Mouse (Mus musculus) heart, embryonic 11.5 days (tissue): ENCODE data around the gene Mmp2. TPM values are rescaled to one million over a fixed set of nuclear protein-coding genes. Genes with fewer than 3 reads are reported as not detected.

Experiments
- ATAC-seq: fragments of 200-750 bp; cut with Nextera tagmentation; replicated peaks from 2 replicates; pipeline ENCODE4 v1.8.0; 2017; ENCODE audit warnings: moderate library complexity; ENCODE audit not compliant: insufficient number of reproducible peaks, low FRiP score, low TSS enrichment
- H3K27ac ChIP-seq: fragments of 300-500 bp; sonication (generic); 2 replicates; pipeline ENCODE4 v1.5.1; 2014; ENCODE audit warnings: mild to moderate bottlenecking, low read depth, low read length
- H3K27me3 ChIP-seq: fragments of 300-500 bp; sonication (generic); 2 replicates; pipeline ENCODE4 v1.6.1; 2014; ENCODE audit warnings: mild to moderate bottlenecking, low read length, mixed read lengths; ENCODE audit not compliant: control insufficient read depth, insufficient read depth
- H3K36me3 ChIP-seq: fragments of 300-500 bp; sonication (generic); 2 replicates; pipeline ENCODE4 v1.6.1; 2014; ENCODE audit warnings: mild to moderate bottlenecking, low read length, moderate library complexity, mixed read lengths; ENCODE audit not compliant: control insufficient read depth, insufficient read depth
- H3K4me1 ChIP-seq: fragments of 300-500 bp; sonication (generic); 2 replicates; pipeline ENCODE4 v1.6.1; 2014; ENCODE audit warnings: low read length; ENCODE audit not compliant: control insufficient read depth, insufficient read depth
- H3K4me2 ChIP-seq: fragments of 300-500 bp; sonication (generic); 2 replicates; pipeline ENCODE4 v1.6.1; 2014; ENCODE audit warnings: mild to moderate bottlenecking, moderate library complexity
- H3K4me3 ChIP-seq: fragments of 300-500 bp; sonication (generic); 2 replicates; pipeline ENCODE4 v1.5.1; 2014; ENCODE audit warnings: low read depth, low read length
- H3K9ac ChIP-seq: fragments of 300-500 bp; sonication (generic); 2 replicates; pipeline ENCODE4 v1.6.1; 2014; ENCODE audit warnings: mild to moderate bottlenecking, low read depth, low read length, moderate library complexity
- H3K9me3 ChIP-seq: fragments of 300-500 bp; sonication (generic); replicated peaks from 2 replicates; pipeline ENCODE4 v1.6.1; 2016; ENCODE audit warnings: low read length; ENCODE audit not compliant: control insufficient read depth
- WGBS: fragments of 180-500 bp; shearing (Covaris S2); extraction: QIAGEN DNeasy Blood & Tissue Kit; methylation state at CpG from one replicate; pipeline ENCODE4 v1.1.7; 2014; ENCODE audit not compliant: insufficient replicate concordance; 5-methylcytosine and 5-hydroxymethylcytosine counted together
- polyA plus RNA-seq: library from polyadenylated mRNA; unstranded; fragments of >200 nt; fragmentation: Nextera tagmentation; extraction: Ambion mirVana; gene quantifications from 2 replicates; pipeline ENCODE4 v1.2.1, GENCODE M21; 2014

Gene Mmp2
- polyA plus RNA-seq, 1 experiment from 2014 or later, result 107 TPM

DNA sequence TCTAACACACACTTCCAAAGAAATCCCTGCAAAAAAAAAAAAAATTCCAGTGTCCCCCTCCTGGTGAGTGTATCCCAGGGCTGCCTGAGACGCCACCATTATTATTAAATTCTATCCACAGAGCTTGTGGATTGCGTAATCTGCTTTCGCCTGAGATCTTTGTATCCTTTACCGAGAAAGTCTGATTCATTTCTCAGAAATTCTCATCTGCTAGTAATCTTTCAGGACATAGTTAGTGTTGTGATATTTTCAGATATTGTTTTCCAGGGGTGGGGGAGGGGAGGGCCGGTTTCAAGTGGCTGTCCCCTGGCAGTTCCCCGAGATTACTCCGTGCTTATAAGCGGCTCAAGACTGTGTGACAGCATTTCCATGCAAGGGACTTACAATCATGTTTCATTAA lies 25.9 kb upstream of the Mmp2 start:
- no peak overlapping the region for H3K9ac ChIP-seq
- H3K9me3 ChIP-seq, result peaks cover 3% of the 10 kb centered on the region; the same call in 1 of the 2 replicates
- H3K27me3 ChIP-seq, result no peaks in the 10 kb centered on the region
- no peaks in the 10 kb centered on the region for H3K4me1 ChIP-seq
- H3K4me2 ChIP-seq, result no peak overlapping the region
- no peak overlapping the region for H3K4me3 ChIP-seq
- WGBS, result 56% methylated on average over 8 of the region's 8 CpGs
- no peak for ATAC-seq
- no peaks in the 10 kb centered on the region for H3K36me3 ChIP-seq
- H3K27ac ChIP-seq, result no peak overlapping the region

DNA sequence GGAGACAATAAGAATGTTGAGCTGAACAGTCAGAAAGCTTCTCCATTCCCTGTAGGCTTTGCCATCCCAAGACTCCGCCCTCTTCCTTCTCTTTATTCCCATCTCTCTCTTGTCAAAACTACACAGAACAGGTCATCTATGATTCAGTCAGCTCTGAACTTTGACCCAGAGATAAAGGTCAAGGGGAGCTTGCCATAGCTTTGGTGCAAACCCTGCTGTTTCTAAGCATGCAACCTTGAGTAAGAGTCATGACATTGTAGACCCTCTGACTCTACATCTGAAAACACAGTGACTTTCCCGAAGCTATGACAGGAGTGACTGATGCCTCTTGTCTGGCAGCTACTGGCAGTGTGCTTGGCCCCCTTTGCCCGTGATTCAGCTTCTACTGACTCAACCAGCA lies 24.5 kb upstream of the Mmp2 start:
- Histone ChIP-seq H3K27ac (no peak overlapping the region), H3K27me3 (no peaks in the 10 kb centered on the region), H3K9me3 (peaks cover 3% of the 10 kb centered on the region; the same call in 1 of the 2 replicates), H3K4me1 (no peaks in the 10 kb centered on the region), H3K36me3 (no peaks in the 10 kb centered on the region), H3K4me2 (no peak overlapping the region), H3K4me3 (no peak overlapping the region), H3K9ac (no peak overlapping the region)
- WGBS, result 74% methylated on average over 3 of the region's 3 CpGs
- ATAC-seq, result no peak

DNA sequence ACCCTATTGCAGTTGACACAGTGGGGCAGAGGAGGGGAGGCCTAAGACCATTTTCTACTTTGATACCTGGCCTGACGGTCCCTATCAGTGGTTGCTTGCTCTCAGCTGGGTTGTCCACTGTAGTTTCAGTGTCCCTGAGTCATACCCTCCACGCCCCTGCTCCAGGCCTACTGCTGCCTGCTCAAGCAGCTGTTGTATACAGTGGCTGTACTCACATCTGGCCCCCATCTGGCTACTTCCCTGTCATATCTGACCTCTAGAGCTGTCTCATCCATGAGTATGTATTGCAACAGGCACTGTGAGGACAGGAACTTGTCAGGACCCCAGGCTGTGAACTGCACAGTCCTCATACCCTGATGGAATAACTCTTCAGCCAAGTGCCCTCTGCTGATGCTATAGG lies 14.3 kb upstream of the Mmp2 start:
- no peak overlapping the region for H3K27ac ChIP-seq
- WGBS, result 70% methylated on average over 2 of the region's 2 CpGs
- H3K27me3 ChIP-seq, result peaks cover 5% of the 10 kb centered on the region; the same call in 1 of the 2 replicates
- H3K9ac ChIP-seq, result no peak overlapping the region
- no peaks in the 10 kb centered on the region; the same call in 1 of the 2 replicates for H3K4me1 ChIP-seq
- H3K36me3 ChIP-seq, result no peaks in the 10 kb centered on the region
- ATAC-seq, result no peak
- H3K4me3 ChIP-seq, result no peak overlapping the region
- no peak overlapping the region for H3K4me2 ChIP-seq
- no peaks in the 10 kb centered on the region for H3K9me3 ChIP-seq

DNA sequence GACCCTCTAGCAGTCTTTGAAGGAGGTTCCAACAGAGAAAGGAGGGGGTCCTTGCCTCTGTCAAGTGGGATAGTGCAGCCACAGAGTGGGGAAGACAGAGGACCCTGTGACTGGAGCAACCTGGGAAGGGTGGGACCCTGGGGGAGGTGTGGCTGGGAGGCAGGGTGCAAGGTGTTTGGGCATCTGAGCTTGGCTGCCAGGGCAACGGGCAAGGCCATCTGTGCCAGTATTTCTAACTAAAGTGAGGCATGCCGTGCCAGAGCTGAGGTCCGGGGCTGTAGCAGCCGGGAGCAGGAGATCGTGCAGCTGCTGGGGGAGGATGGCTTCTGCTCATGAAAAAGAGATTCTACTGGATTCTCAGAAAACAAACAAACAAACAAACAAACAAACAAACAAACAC lies 11.4 kb upstream of the Mmp2 start:
- 0 out of 2 replicates have a peak, but pooled peaks have one; percentile 47 for ATAC-seq
- Histone ChIP-seq H3K36me3 (no peaks in the 10 kb centered on the region), H3K4me1 (no peaks in the 10 kb centered on the region; the same call in 1 of the 2 replicates), H3K9me3 (no peaks in the 10 kb centered on the region), H3K4me2 (no peak overlapping the region), H3K27me3 (peaks cover 5% of the 10 kb centered on the region; the same call in 1 of the 2 replicates), H3K9ac (no peak overlapping the region), H3K27ac (no peak overlapping the region), H3K4me3 (no peak overlapping the region)
- WGBS, result 78% methylated on average over 5 of the region's 5 CpGs

DNA sequence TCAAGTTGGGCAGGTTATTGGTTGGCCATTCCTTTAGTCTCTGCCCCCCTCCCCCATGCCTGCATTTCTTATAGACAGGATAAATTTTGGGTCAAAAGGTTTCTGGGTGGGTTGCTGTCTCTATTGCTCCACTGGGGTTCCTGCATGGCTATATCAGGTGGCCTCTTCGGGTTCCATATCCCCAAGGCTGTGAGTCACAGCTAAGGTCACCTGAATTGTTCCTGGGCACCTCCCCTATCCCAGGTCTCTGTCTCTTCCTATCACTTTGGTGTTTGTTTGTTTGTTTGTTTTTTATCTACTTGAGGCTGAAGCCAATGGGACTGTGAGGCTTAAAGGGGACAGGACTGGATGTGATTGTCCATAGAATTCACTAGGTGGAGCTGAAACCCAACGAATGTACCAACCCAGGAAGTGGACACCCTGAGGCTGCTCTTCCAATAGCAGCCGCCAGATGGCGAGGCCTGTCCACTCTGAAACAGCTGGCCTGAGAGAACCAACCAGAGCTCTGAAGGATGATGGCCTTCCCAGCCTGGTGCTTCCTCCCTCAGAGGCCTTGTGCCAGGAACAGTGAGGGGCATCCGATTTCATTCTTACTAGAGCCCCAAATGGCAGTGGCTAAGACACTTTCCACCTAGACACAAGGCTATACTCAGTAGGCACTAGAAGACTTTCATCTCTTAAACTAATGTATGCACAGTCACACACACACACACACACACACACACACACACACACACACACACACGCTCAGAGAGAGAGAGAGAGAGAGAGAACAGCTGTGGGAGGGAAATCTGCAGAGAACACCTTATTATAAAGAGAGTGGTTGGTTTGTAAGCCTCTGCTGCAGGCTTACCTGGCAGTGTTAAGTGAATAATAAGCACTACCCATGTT lies 8.9 kb upstream of the Mmp2 start:
- WGBS, result 25% methylated on average over 6 of the region's 6 CpGs
- H3K27me3 ChIP-seq, result peaks cover 5% of the 10 kb centered on the region; the same call in 1 of the 2 replicates
- H3K4me2 ChIP-seq, result no peak overlapping the region
- no peaks in the 10 kb centered on the region for H3K9me3 ChIP-seq
- no peaks in the 10 kb centered on the region; the same call in 1 of the 2 replicates for H3K4me1 ChIP-seq
- peak; percentile 53 for ATAC-seq
- H3K27ac ChIP-seq, result no peak overlapping the region
- H3K4me3 ChIP-seq, result no peak overlapping the region
- no peaks in the 10 kb centered on the region for H3K36me3 ChIP-seq
- H3K9ac ChIP-seq, result no peak overlapping the region

DNA sequence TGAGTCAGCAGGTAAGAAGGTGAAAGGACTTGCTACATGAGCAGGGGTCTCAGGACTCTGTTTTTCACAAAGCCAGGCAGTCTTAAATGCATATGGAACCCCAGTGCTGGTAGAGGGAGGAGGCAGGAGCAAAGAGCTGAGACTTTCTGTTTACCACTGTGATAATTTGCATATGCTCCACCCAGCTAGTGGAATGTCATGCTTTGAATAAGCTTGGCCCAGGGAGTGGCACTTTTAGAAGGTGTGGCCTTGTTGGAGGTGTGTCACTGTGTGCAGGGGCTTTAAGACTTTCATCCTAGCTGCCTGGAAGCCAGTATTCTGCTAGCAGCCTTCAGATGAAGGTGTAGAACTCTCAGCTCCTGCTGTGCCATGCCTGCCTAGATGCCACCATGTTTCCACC lies 5.9 kb upstream of the Mmp2 start:
- Histone ChIP-seq H3K4me3 (no peak overlapping the region), H3K27me3 (peaks cover 5% of the 10 kb centered on the region; the same call in 1 of the 2 replicates), H3K9me3 (no peaks in the 10 kb centered on the region), H3K27ac (no peak overlapping the region), H3K4me2 (no peak overlapping the region), H3K36me3 (no peaks in the 10 kb centered on the region), H3K9ac (no peak overlapping the region), H3K4me1 (no peaks in the 10 kb centered on the region; the same call in 1 of the 2 replicates)
- ATAC-seq, result no peak

DNA sequence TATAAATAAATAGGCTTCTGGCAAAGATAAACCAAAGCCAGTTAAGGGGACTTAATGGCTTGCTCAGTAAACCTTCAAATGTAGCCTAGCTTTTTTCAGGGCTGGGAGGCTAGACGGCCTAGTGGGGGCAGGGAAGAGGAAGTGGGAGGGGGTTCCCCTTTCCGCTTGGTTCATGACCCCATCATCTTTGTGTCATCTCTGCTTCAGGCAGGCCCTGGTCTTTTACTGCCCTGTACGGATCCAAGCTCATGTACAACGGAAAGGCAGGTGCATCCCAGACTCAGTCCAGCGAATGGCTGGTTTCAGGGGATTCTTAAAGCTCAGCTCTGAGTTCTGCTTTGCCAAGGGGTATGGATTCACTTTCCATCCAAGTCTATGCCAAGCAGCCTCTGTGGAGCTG lies 4.7 kb upstream of the Mmp2 start:
- WGBS, result 74% methylated on average over 5 of the region's 5 CpGs
- peaks cover 9% of the 10 kb centered on the region for H3K27me3 ChIP-seq
- H3K4me3 ChIP-seq, result no peak overlapping the region
- H3K36me3 ChIP-seq, result no peaks in the 10 kb centered on the region
- no peak for ATAC-seq
- no peaks in the 10 kb centered on the region; the same call in 1 of the 2 replicates for H3K4me1 ChIP-seq
- H3K4me2 ChIP-seq, result no peak overlapping the region
- no peaks in the 10 kb centered on the region for H3K9me3 ChIP-seq
- no peak overlapping the region for H3K27ac ChIP-seq
- no peak overlapping the region for H3K9ac ChIP-seq

DNA sequence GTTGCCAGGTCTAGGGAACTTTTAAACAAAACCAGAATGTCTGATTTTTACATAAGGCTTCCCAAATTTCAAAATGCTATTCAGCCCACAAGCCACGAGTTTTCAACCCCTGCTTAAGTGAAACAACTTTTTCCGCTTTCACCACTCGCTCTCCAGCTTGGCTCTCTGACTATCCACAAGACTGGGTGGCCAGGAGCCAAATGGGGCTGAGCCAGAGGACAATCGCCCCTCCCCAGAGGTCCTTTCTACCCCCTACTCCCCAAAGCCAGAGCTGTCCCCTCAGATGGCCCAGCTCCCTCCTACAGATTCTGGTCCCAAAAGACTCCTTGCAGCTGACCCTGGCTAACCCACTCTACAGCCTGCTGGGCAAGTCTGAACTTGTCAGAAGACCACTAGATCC lies 1.1 kb upstream of the Mmp2 start:
- Histone ChIP-seq H3K4me1 (no peaks in the 10 kb centered on the region; the same call in 1 of the 2 replicates), H3K36me3 (no peaks in the 10 kb centered on the region), H3K9me3 (no peaks in the 10 kb centered on the region), H3K27ac (no peak overlapping the region), H3K27me3 (peaks cover 18% of the 10 kb centered on the region), H3K4me2 (no peak overlapping the region), H3K9ac (no peak overlapping the region), H3K4me3 (no peak overlapping the region)
- 67% methylated on average over 4 of the region's 4 CpGs for WGBS
- no peak for ATAC-seq
